Mouse (Mus musculus) embryonic facial prominence, embryonic 14.5 days (tissue): ENCODE data around the gene Nsun2. TPM values are rescaled to one million over a fixed set of nuclear protein-coding genes. Genes with fewer than 3 reads are reported as not detected.
A peak's percentile ranks its signal among the peaks of the same experiment; 100 is the strongest.

Experiments
- ATAC-seq: fragments of 200-750 bp; cut with Nextera tagmentation; 2 replicates; pipeline ENCODE4 v1.8.0; 2017; ENCODE audit warnings: low read depth, moderate number of reproducible peaks, moderate TSS enrichment
- DNase-seq: peaks from one replicate; pipeline ENCODE4 v3.0.0-alpha.2; 2015; ENCODE audit warnings: low spot score
- H3K27ac ChIP-seq: fragments of 300-500 bp; sonication (generic); replicated peaks from 2 replicates; pipeline ENCODE4 v1.5.1; 2014; ENCODE audit warnings: low read depth, mild to moderate bottlenecking, low read length, moderate library complexity
- H3K27me3 ChIP-seq: fragments of 300-500 bp; sonication (generic); replicated peaks from 2 replicates; pipeline ENCODE4 v1.6.1; 2014; ENCODE audit warnings: low read length; ENCODE audit not compliant: control insufficient read depth, insufficient read depth
- H3K36me3 ChIP-seq: fragments of 300-500 bp; sonication (generic); 2 replicates; pipeline ENCODE4 v1.6.1; 2014; ENCODE audit warnings: low read length, mixed read lengths; ENCODE audit not compliant: control insufficient read depth, insufficient read depth
- H3K4me1 ChIP-seq: fragments of 300-500 bp; sonication (generic); 2 replicates; pipeline ENCODE4 v1.6.1; 2014; ENCODE audit warnings: antibody characterized with exemption, low read length; ENCODE audit not compliant: control insufficient read depth, insufficient read depth
- H3K4me2 ChIP-seq: fragments of 300-500 bp; sonication (generic); 2 replicates; pipeline ENCODE4 v1.6.1; 2014; ENCODE audit warnings: low read depth, mild to moderate bottlenecking, low read length, moderate library complexity, mixed read lengths
- H3K4me3 ChIP-seq: fragments of 300-500 bp; sonication (generic); 2 replicates; pipeline ENCODE4 v1.5.1; 2014; ENCODE audit warnings: low read depth, mild to moderate bottlenecking, low read length
- H3K9ac ChIP-seq: fragments of 300-500 bp; sonication (generic); 2 replicates; pipeline ENCODE4 v1.6.1; 2014; ENCODE audit warnings: low read depth, mild to moderate bottlenecking, low read length, moderate library complexity, mixed read lengths
- H3K9me3 ChIP-seq: fragments of 300-500 bp; sonication (generic); 2 replicates; pipeline ENCODE4 v1.6.1; 2016; ENCODE audit warnings: low read length; ENCODE audit not compliant: control insufficient read depth
- WGBS: fragments of 180-500 bp; shearing (Covaris S2); extraction: QIAGEN DNeasy Blood & Tissue Kit; methylation state at CpG from one replicate; pipeline ENCODE4 v1.1.7; 2014; 5-methylcytosine and 5-hydroxymethylcytosine counted together
- polyA plus RNA-seq: library from polyadenylated mRNA; unstranded; fragments of >200 nt; fragmentation: Nextera tagmentation; extraction: Ambion mirVana; gene quantifications from 2 replicates; pipeline ENCODE4 v1.2.1, GENCODE M21; 2014

The Nsun2 gene
- polyA plus RNA-seq, 1 experiment from 2014 or later: 112 TPM

- peak overlapping the region; percentile 99 for H3K4me2 ChIP-seq
- H3K27ac ChIP-seq: no peak overlapping the region
- ATAC-seq (peak; percentile 9; the same call in 1 of the 2 replicates), DNase-seq (no peak)
- peak overlapping the region; percentile 71 for H3K9ac ChIP-seq
- H3K27me3 ChIP-seq: no peaks in the 10 kb centered on the region
- peaks cover 4% of the 10 kb centered on the region; the same call in 1 of the 2 replicates for H3K4me1 ChIP-seq
- no peaks in the 10 kb centered on the region for H3K9me3 ChIP-seq
- WGBS: under 1% methylated on average over 30 of the region's 40 CpGs
- H3K4me3 ChIP-seq: peak overlapping the region; percentile 98
- peaks cover 29% of the 10 kb centered on the region for H3K36me3 ChIP-seq
Measured at GRCm38 (mm10) chr13:69610751-69611397, 77.3 kb downstream of the Nsun2 start.

- peak within 1 kb of the TSS; percentile 99 for H3K4me2 ChIP-seq
- peak within 1 kb of the TSS; percentile 30; the same call in 1 of the 2 replicates for H3K27ac ChIP-seq
- H3K4me1 ChIP-seq: peaks cover 4% of the 10 kb centered on the region; the same call in 1 of the 2 replicates
- peak within 1 kb of the TSS; percentile 91 for H3K9ac ChIP-seq
- ATAC-seq: peak; percentile 99
- peak; percentile 100 for DNase-seq
- WGBS: under 1% methylated on average over 44 of the region's 69 CpGs
- H3K9me3 ChIP-seq: no peaks in the 10 kb centered on the region
- peaks cover 36% of the 10 kb centered on the region for H3K36me3 ChIP-seq
- H3K4me3 ChIP-seq: peak within 1 kb of the TSS; percentile 98
- H3K27me3 ChIP-seq: no peaks in the 10 kb centered on the region
Measured at GRCm38 (mm10) chr13:69611398-69612174, 78.0 kb downstream of the Nsun2 start, which contains the start of gene Srd5a1. Gene Srd5a1, minus strand, starts transcription at chr13:69611442.

- Histone ChIP-seq H3K4me1 (peaks cover 4% of the 10 kb centered on the region; the same call in 1 of the 2 replicates), H3K9me3 (no peaks in the 10 kb centered on the region), H3K9ac (peak overlapping the region; percentile 91), H3K4me3 (peak overlapping the region; percentile 98), H3K4me2 (peak overlapping the region; percentile 79), H3K36me3 (peaks cover 42% of the 10 kb centered on the region), H3K27me3 (no peaks in the 10 kb centered on the region), H3K27ac (peak overlapping the region; percentile 30; the same call in 1 of the 2 replicates)
- no peak for DNase-seq
- no peak for ATAC-seq
- under 1% methylated on average over 20 of the region's 24 CpGs for WGBS
Measured at GRCm38 (mm10) chr13:69612175-69612544, 78.6 kb downstream of the Nsun2 start.

GRCm38 (mm10) chr13:69616716-69617115 is 83.2 kb downstream of the Nsun2 start:
- no peaks in the 10 kb centered on the region for H3K9me3 ChIP-seq
- peaks cover 4% of the 10 kb centered on the region; the same call in 1 of the 2 replicates for H3K4me1 ChIP-seq
- ATAC-seq: no peak
- 93% methylated on average over 6 of the region's 6 CpGs for WGBS
- no peak for DNase-seq
- no peak overlapping the region for H3K9ac ChIP-seq
- H3K27me3 ChIP-seq: no peaks in the 10 kb centered on the region
- H3K4me3 ChIP-seq: no peak overlapping the region
- H3K4me2 ChIP-seq: no peak overlapping the region
- no peak overlapping the region for H3K27ac ChIP-seq
- peaks cover 85% of the 10 kb centered on the region for H3K36me3 ChIP-seq

- Histone ChIP-seq H3K27me3 (no peaks in the 10 kb centered on the region), H3K4me1 (no peaks in the 10 kb centered on the region), H3K27ac (no peak overlapping the region), H3K4me3 (no peak overlapping the region), H3K4me2 (no peak overlapping the region), H3K9me3 (no peaks in the 10 kb centered on the region), H3K36me3 (peaks cover 95% of the 10 kb centered on the region), H3K9ac (no peak overlapping the region)
- DNase-seq (no peak), ATAC-seq (no peak)
- 69% methylated on average over 5 of the region's 5 CpGs for WGBS
Measured at GRCm38 (mm10) chr13:69623843-69624242, 90.3 kb downstream of the Nsun2 start.

GRCm38 (mm10) chr13:69624510-69624909 is 91.0 kb downstream of the Nsun2 start:
- no peak overlapping the region for H3K9ac ChIP-seq
- H3K27ac ChIP-seq: no peak overlapping the region
- no peak overlapping the region for H3K4me2 ChIP-seq
- DNase-seq (no peak), ATAC-seq (no peak)
- H3K4me1 ChIP-seq: no peaks in the 10 kb centered on the region
- peaks cover 95% of the 10 kb centered on the region for H3K36me3 ChIP-seq
- 86% methylated on average over 3 of the region's 3 CpGs for WGBS
- no peaks in the 10 kb centered on the region for H3K27me3 ChIP-seq
- H3K4me3 ChIP-seq: no peak overlapping the region
- no peaks in the 10 kb centered on the region for H3K9me3 ChIP-seq

GRCm38 (mm10) chr13:69627941-69628340 is 94.4 kb downstream of the Nsun2 start:
- Histone ChIP-seq H3K27me3 (no peaks in the 10 kb centered on the region), H3K9me3 (no peaks in the 10 kb centered on the region), H3K4me3 (no peak overlapping the region), H3K36me3 (peaks cover 97% of the 10 kb centered on the region), H3K9ac (no peak overlapping the region), H3K27ac (no peak overlapping the region), H3K4me1 (no peaks in the 10 kb centered on the region), H3K4me2 (no peak overlapping the region)
- 96% methylated on average over 3 of the region's 3 CpGs for WGBS
- ATAC-seq (no peak), DNase-seq (no peak)

- H3K4me3 ChIP-seq: no peak overlapping the region
- H3K36me3 ChIP-seq: peaks cover 98% of the 10 kb centered on the region
- WGBS: 74% methylated on average over 8 of the region's 8 CpGs
Measured at GRCm38 (mm10) chr13:69630576-69630975, 97.0 kb downstream of the Nsun2 start.

More at GRCm38 (mm10) chr13:69630576-69630975, 97.0 kb downstream of the Nsun2 start:
- Histone ChIP-seq H3K9me3 (no peaks in the 10 kb centered on the region), H3K27me3 (no peaks in the 10 kb centered on the region), H3K4me2 (no peak overlapping the region), H3K27ac (no peak overlapping the region), H3K4me1 (no peaks in the 10 kb centered on the region), H3K9ac (no peak overlapping the region)
- ATAC-seq: no peak
- no peak for DNase-seq
